Mouse (Mus musculus) E14TG2a.4 (cell line): ENCODE data around the gene Rnf34.

Source experiments
- CTCF ChIP-seq: conservative IDR thresholded peaks from 2 replicates; pipeline ENCODE4 v1.5.1; 2014; ENCODE audit warnings: low read length
- POU5F1 ChIP-seq: IDR thresholded peaks from 2 replicates; pipeline ENCODE4 v1.6.1; 2014; ENCODE audit warnings: low read length, borderline replicate concordance

DNA sequence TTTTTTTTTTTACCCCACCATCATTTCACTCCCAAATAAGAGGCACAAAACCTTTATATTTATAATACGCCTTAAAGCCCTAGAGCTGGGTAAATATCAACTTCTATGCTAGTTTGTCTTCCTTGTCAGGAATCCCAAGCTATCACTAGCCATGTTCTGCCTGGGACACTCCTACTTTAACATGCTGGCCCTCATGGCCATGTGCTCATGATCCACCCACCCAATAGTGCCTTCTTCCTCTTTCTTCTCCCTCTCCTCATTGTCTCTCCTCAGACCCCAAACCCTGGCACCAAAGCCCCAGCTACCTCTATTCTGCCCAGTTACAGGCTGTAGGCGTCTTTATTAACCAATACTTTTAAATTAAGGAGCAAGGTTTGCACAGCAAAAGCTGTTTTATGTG is 8.7 kb upstream of the Rnf34 start:
- no peak for TF ChIP-seq CTCF
- no peak for TF ChIP-seq POU5F1
